Mouse (Mus musculus): Measurements from ENCODE around the gene Tmem170b. TPM values are rescaled to one million over a fixed set of nuclear protein-coding genes. Genes with fewer than 3 reads are reported as not detected.

The Tmem170b gene
- polyA plus RNA-seq, 1 experiment from 2014 or later, result 7.3 TPM

Other genes with a start within 250 kb of the Tmem170b start
- 2.5 and 2.8 TPM in 2 replicates for gene Nedd9, start 118.5 kb upstream of the Tmem170b start, polyA plus RNA-seq (2016; fragmentation: Nextera tagmentation; extraction: Ambion mirVana)
- not detected in 2 replicates for gene Adtrp, start 241.8 kb downstream of the Tmem170b start, polyA plus RNA-seq (2016; fragmentation: Nextera tagmentation; extraction: Ambion mirVana)